Mouse (Mus musculus) olfactory bulb, adult 2 months (tissue): Measurements from ENCODE around the gene Agps.

Experiments
- CTCF ChIP-seq: fragments of 200-500 bp; IDR thresholded peaks from 2 replicates; pipeline ENCODE4 v1.5.1; 2012; ENCODE audit warnings: low read depth, mild to moderate bottlenecking, low read length, moderate library complexity; ENCODE audit not compliant: insufficient read depth
- POLR2A ChIP-seq: fragments of 200-500 bp; IDR thresholded peaks from 2 replicates; pipeline ENCODE4 v1.6.1; 2012; ENCODE audit warnings: mild to moderate bottlenecking, low read depth, low read length, moderate library complexity; ENCODE audit not compliant: insufficient read depth

GRCm38 (mm10) chr2:75879791-75880190 lies 47.8 kb downstream of the Agps start:
- TF ChIP-seq POLR2A: no peak
- TF ChIP-seq CTCF: no peak
